Mouse (Mus musculus) C2C12 (cell line): Measurements from ENCODE around the gene Ptpn6. TPM values are rescaled to one million over a fixed set of nuclear protein-coding genes. Genes with fewer than 3 reads are reported as not detected.

Experiments
- H3K27me3 ChIP-seq: one replicate; pipeline ENCODE4 v1.6.1; 2011; ENCODE audit not compliant: control insufficient read depth, insufficient read depth, insufficient read length
- H3K36me3 ChIP-seq: one replicate; pipeline ENCODE4 v1.6.1; 2011; ENCODE audit not compliant: control insufficient read depth, insufficient read depth
- H3K4me3 ChIP-seq: one replicate; pipeline ENCODE4 v1.5.1; 2011; ENCODE audit warnings: mild to moderate bottlenecking, control low read depth; ENCODE audit not compliant: poor library complexity, insufficient read depth, severe bottlenecking
- H3K79me2 ChIP-seq: one replicate; pipeline ENCODE4 v1.6.1; 2011; ENCODE audit not compliant: control insufficient read depth, insufficient read depth
- H3K79me3 ChIP-seq: one replicate; pipeline ENCODE4 v1.6.1; 2011; ENCODE audit warnings: low read depth, control low read depth
- H3ac ChIP-seq: one replicate; pipeline ENCODE3; 2011; ENCODE audit warnings: low read depth; ENCODE audit not compliant: control insufficient read depth, insufficient read length
- CEBPB ChIP-seq: IDR thresholded peaks from one replicate; pipeline ENCODE4 v1.6.1; 2011; ENCODE audit warnings: low read depth, mild to moderate bottlenecking, control low read depth, moderate library complexity
- CTCF ChIP-seq: IDR thresholded peaks from one replicate; pipeline ENCODE4 v1.5.1; 2011; ENCODE audit not compliant: control insufficient read depth, insufficient read depth, insufficient read length
- FOSL1 ChIP-seq: IDR thresholded peaks from one replicate; pipeline ENCODE4 v1.8.0; 2011; ENCODE audit warnings: mild to moderate bottlenecking, low read length; ENCODE audit not compliant: poor library complexity, insufficient read depth, severe bottlenecking
- MAX ChIP-seq: IDR thresholded peaks from one replicate; pipeline ENCODE4 v1.6.1; 2011; ENCODE audit warnings: mild to moderate bottlenecking, control low read depth
- MYOD1 ChIP-seq: IDR thresholded peaks from one replicate; pipeline ENCODE4 v1.6.1; 2011; ENCODE audit warnings: low read depth; ENCODE audit not compliant: control insufficient read depth, insufficient read length
- MYOG ChIP-seq: IDR thresholded peaks from one replicate; pipeline ENCODE4 v1.6.1; 2011; ENCODE audit not compliant: control insufficient read depth, insufficient read length; ENCODE audit errors: extremely low read depth
- USF1 ChIP-seq: IDR thresholded peaks from one replicate; pipeline ENCODE4 v1.6.1; 2011; ENCODE audit warnings: low read depth, mild to moderate bottlenecking, control low read depth, moderate library complexity
- polyA plus RNA-seq: library from polyadenylated mRNA; unstranded; fragments of >200 nt; fragmentation: generic; extraction: Trizol; gene quantifications from one replicate; pipeline ENCODE4 v1.2.1, GENCODE M21; 2012; ENCODE audit warnings: missing spikeins

Gene Ptpn6
- polyA plus RNA-seq, 1 experiment, result 8.2 TPM

DNA sequence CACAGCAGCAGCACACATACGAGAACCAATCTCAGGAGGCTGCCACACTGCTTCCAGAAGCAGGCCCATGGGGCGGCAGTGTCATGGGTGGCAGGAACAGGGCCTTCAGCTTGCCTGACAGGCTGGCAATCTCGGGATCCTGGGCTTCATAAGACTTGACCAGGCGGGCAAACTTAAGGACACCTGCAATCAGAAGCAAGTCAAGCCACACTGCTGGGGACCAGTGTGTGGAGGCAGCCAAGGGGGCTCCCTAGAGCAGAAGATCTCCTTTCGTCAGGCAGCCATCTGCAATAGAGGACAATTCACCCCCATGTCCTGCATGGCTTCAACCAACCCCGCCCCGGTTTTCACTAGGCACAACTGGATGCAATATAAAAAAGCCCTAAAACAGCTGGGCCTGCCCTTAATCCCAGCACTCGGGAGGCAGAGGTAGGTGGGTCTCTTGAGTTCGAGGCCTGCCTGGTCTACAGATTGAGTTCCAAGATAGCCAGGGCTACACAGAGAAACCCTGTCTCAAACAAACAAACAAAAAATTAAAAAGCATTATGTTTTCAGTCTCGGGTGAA lies 800 bp upstream of the Ptpn6 start:
- H3K79me2 ChIP-seq, result peaks cover 10% of the 10 kb centered on the region
- H3K27me3 ChIP-seq, result no peaks in the 10 kb centered on the region
- no peaks in the 10 kb centered on the region for H3K79me3 ChIP-seq
- peaks cover 18% of the 10 kb centered on the region for H3K36me3 ChIP-seq
- TF ChIP-seq USF1, result no peak
- TF ChIP-seq CTCF, result no peak
- TF ChIP-seq FOSL1, result no peak
- no peak for TF ChIP-seq MAX
- TF ChIP-seq MYOD1, result no peak
- TF ChIP-seq MYOG, result no peak
- no peak for TF ChIP-seq CEBPB
- H3ac ChIP-seq, result no peak overlapping the region
- no peak overlapping the region for H3K4me3 ChIP-seq

DNA sequence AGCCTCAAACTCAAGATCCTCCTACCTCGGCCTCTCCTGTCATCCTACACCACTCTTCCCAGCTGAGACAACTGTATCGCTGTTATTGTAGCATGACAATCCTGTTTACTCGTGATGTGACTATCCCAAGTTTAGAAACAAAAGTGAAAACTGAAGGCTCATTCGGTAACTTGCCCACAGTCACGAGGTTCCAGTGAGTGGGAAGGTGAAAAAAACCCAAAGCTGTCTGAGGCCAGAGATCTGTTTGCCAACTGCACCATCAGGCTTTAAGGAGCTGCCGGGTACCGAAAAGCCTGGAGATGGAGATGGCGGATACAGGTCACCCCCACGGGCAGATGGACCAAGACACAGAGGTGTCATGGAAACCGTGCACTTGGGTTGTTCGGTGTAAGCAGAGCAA lies 1.5 kb downstream of the Ptpn6 start:
- H3K79me2 ChIP-seq, result peaks cover 10% of the 10 kb centered on the region
- H3ac ChIP-seq, result no peak overlapping the region
- H3K27me3 ChIP-seq, result no peaks in the 10 kb centered on the region
- H3K79me3 ChIP-seq, result no peaks in the 10 kb centered on the region
- H3K36me3 ChIP-seq, result no peaks in the 10 kb centered on the region
- TF ChIP-seq CEBPB (no peak), FOSL1 (no peak), USF1 (no peak), MAX (no peak), MYOG (no peak), MYOD1 (no peak), CTCF (no peak)
- H3K4me3 ChIP-seq, result no peak overlapping the region

DNA sequence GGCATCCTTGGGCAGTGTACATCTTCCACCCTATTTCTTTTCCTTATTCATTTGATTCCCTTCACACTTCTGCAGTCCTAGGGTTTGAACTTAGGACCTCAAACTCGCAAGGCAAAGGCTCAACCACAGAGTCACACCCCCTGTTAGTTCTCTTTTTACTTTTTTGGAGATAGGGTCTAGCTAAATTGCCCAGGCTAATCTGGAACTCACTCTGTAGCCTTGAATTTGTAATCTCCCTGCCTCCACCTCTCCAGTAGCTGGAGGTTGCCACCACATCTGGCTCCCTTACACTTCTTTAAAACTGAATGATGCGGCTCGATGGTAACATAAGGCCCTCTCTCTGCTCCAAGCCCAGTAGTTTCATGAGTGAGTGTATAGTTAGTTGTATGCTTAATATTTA lies 4.1 kb downstream of the Ptpn6 start:
- Histone ChIP-seq H3K79me3 (no peaks in the 10 kb centered on the region), H3K4me3 (no peak overlapping the region), H3K36me3 (no peaks in the 10 kb centered on the region), H3K79me2 (peaks cover 5% of the 10 kb centered on the region), H3K27me3 (no peaks in the 10 kb centered on the region), H3ac (no peak overlapping the region)
- TF ChIP-seq FOSL1, result no peak
- TF ChIP-seq MAX, result no peak

DNA sequence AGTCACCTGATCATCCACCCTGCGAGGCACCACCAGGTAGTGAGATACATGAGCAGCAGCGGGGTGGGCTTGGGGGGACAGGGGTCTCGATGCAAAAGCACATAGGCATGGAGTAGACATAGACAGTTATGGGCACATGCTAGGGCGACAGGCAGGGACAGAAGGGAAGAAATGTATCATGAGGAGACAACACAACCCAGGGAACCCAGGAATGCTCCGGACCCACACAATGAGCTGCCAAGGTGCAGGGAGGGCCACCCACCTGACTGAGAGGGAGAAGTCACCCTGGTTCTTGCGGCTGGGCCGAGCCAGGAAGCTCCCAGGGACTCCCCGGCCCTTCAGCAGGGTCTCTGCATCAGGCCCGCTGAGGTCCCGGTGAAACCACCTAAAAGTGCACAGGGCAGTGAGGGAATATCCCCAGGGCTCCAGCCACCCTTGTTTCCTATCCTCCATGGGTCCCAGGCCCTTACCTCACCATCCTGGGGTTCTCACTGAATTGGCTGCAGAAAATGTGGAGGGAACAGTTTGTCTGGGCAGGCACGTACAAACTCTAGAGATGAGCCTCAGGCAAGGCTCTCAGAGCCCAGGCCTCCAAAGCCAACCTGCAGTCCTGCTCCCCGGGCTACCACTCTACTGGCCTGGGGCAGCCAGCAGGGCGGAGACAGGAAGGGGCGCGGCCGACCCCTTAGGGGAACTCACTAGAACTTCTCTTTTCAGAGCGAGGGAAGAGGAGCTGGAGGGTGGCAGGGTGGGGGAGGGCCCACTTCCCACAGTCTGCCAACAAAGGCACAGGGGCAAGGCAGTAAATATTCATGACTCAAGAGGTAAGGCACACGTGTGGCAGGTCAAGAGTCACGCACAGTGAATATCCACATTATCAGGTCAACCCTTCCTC lies 5.8 kb downstream of the Ptpn6 start:
- Histone ChIP-seq H3K27me3 (no peaks in the 10 kb centered on the region), H3K4me3 (no peak overlapping the region), H3ac (no peak overlapping the region), H3K36me3 (no peaks in the 10 kb centered on the region), H3K79me2 (no peaks in the 10 kb centered on the region), H3K79me3 (no peaks in the 10 kb centered on the region)
- no peak for TF ChIP-seq MAX
- TF ChIP-seq CEBPB, result no peak
- TF ChIP-seq MYOG, result no peak
- no peak for TF ChIP-seq USF1
- no peak for TF ChIP-seq MYOD1
- TF ChIP-seq CTCF, result no peak
- TF ChIP-seq FOSL1, result no peak

DNA sequence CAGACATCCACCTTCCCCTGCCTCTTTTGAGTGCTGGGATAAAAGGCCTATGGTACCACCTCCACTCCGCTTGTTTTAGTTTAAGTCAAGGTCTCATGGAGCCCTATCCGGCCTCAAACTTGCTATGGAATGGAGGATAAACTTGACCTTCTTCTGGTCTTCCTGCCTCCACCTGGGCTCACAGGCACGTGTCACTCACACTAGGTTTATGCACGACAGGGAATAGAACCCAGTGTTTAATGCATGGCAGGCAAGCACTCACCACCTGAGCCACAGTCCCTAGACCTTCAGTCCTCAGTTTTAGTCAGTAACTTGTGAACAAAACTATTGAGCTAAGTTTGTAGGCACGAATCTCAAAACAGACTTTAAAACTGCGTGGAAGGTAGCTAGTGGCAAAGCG lies 7.5 kb downstream of the Ptpn6 start:
- H3K36me3 ChIP-seq, result no peaks in the 10 kb centered on the region
- H3K4me3 ChIP-seq, result no peak overlapping the region
- TF ChIP-seq CEBPB (no peak), MYOD1 (no peak), MAX (no peak), MYOG (no peak), CTCF (no peak)
- no peaks in the 10 kb centered on the region for H3K79me3 ChIP-seq
- H3K27me3 ChIP-seq, result no peaks in the 10 kb centered on the region
- H3ac ChIP-seq, result no peak overlapping the region
- H3K79me2 ChIP-seq, result no peaks in the 10 kb centered on the region
